Mouse (Mus musculus) cerebellum, adult 9-11 months (tissue): ENCODE data around the gene Dhx35.

Experiments
- DNase-seq: peaks from one replicate; pipeline ENCODE4 v3.0.0; 2022

The Dhx35 gene

GRCm38 (mm10) chr2:158815686-158816085, 21.1 kb downstream of the Dhx35 start:
- no peak for DNase-seq

GRCm38 (mm10) chr2:158816239-158816638, 21.6 kb downstream of the Dhx35 start:
- no peak for DNase-seq

GRCm38 (mm10) chr2:158817708-158818107, 23.1 kb downstream of the Dhx35 start:
- DNase-seq, result no peak

- DNase-seq, result no peak
Measured at GRCm38 (mm10) chr2:158828124-158828523, 33.5 kb downstream of the Dhx35 start.

DNA sequence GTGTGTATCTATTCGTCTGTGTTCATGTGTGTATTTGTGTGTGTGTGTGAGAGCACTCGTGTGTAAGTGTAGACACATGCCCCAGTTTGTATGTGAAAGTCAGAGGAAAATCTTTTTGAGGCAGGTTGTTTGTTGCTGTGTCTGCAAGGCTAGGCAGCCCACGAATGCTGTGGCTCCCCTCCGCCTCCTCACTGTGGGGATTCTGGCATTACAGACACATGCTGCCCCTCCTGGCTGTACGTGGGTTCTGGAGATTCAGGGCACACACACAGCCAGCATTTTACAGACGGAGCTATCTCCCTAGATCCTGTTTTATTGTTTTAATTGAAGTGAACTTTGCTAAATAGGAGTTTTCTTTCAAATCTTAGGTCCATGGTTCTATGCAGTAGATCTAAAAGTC, 35.1 kb downstream of the Dhx35 start:
- no peak for DNase-seq

DNA sequence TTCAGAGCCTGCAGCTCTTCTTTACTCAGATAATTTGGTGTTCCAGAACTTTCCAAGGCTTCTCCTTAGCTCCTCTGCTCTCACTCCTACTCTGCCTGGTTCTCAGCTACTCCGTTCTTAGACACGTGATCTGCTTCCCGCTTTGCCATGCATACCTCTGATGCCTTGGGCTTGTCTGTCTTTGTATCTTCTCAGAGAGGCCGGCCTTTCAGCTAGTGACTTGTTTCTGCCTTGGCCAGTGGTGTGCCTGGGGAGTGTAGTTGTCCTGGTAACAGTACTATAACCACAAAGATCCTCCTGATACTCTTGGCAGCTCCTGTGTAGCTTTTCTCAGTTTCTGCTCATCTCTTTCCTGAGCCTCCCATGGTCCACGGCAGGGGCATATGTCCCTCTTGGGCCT, 38.6 kb downstream of the Dhx35 start:
- no peak for DNase-seq

DNA sequence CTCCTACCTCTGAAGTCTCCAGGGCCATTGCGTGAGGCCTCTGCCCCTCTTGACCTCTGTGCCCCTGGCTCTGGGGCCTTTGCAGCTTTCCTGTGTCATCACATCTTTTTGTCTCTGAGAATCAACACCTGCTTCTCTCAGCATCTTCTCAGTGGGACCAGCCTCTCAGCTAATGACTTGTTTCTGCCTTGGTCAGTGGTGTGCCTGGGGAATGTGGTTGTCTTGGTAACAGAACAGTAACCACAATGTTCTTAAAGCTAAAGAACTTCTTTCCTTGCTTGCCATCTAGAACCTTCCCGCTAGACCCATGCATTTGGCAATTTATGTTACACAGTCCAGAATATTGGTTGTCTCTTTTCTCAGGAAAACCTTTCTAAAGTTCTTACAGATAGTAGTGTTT, 39.0 kb downstream of the Dhx35 start:
- DNase-seq, result no peak

- DNase-seq, result no peak
Measured at GRCm38 (mm10) chr2:158843287-158843686, 48.7 kb downstream of the Dhx35 start.

GRCm38 (mm10) chr2:158845031-158845430, 50.4 kb downstream of the Dhx35 start:
- DNase-seq, result no peak

GRCm38 (mm10) chr2:158846208-158846607, 51.6 kb downstream of the Dhx35 start:
- DNase-seq, result no peak

GRCm38 (mm10) chr2:158847991-158848390, 53.4 kb downstream of the Dhx35 start:
- peak; percentile 15 for DNase-seq

DNA sequence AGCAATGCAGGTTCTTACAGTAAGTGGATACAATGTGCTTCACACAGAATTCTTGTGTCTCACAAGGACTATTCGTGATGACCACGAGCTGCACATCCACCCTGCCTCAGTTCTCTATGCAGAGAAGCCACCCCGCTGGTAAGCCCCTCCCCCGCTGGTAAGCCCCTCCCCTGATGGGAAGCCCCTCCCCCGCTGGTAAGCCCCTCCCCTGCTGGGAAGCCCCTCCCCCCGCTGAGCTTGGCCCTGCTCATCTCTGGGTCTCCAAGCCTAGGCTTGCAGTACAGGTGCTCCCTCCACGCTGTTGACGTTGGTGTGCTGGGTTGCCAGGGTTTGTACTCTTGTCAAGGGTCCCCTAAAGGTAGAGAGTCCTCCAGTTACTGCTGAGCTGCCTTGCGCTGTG, 54.8 kb downstream of the Dhx35 start:
- no peak for DNase-seq

GRCm38 (mm10) chr2:158852579-158852978, 58.0 kb downstream of the Dhx35 start:
- DNase-seq, result no peak

DNA sequence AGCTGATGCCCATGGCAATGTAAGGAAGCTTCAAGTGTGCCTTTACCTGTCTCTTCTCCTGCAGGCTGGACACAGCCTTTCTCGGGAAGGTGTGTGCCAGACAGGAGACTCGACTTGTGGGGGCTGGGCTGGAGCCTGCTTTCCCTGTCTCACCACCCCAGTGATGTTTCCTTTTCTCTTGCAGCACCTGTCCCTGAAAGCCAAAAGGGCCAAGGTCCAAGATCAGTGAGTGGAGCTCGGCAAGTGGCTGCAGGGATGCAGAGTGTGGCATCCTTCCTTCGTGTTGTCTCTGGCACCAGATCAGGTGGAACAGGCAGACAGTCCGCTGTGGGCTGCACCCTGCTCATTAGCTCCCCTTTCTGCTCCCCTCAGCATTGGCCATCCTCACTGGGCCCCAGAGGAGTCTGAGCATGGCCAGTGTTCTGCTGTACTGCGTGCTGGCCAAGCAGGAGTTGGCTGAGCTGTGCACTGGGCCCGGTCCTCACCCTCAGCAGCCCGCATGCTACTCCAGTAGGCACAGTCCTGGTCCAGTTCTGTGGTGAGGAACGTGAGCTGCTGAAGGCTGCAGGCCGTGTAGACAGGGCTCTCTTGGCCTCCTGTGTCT, 62.4 kb downstream of the Dhx35 start:
- DNase-seq, result no peak

- DNase-seq, result no peak
Measured at GRCm38 (mm10) chr2:158857579-158857978, 63.0 kb downstream of the Dhx35 start.

GRCm38 (mm10) chr2:158861115-158861514, 66.5 kb downstream of the Dhx35 start:
- no peak for DNase-seq

- peak; percentile 12 for DNase-seq
Measured at GRCm38 (mm10) chr2:158863341-158864125, 68.9 kb downstream of the Dhx35 start.

DNA sequence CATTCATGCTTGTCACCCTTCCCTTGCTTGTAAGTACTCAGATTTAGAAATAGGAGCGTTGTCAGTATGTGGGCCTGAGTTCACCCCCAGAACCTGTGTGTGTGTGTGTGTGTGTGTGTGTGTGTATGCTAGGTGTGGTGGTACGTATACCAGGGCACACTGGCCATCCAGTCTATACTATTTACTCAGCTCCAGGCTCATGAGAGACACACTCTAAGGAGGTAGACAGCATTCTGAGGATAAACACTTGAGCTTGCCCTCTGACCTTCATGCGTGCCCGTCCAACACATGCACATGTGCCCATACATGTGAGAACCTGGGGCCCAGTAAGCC, 69.5 kb downstream of the Dhx35 start:
- DNase-seq, result no peak

DNA sequence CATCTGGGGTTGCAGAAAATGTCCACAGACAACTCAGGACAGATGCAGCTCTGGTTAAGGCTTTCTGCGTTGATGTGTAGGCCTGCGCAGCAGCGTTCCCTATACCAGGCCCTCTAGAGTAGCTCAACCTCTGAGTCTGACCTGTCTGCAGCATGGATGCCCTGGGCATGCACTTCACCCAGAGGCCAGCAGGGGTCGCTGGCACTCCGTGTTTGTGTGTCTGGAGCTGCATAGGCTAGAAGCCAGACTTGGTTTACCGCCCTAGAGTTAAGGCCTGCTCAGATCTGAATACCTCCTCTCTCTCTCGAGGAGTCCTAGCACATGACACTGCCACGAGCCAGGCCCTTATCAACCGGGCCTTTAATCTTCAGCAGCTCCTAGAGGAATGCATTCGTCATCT, 70.8 kb downstream of the Dhx35 start:
- DNase-seq, result peak; percentile 54

- no peak for DNase-seq
Measured at GRCm38 (mm10) chr2:158886571-158886970, 92.0 kb downstream of the Dhx35 start.

GRCm38 (mm10) chr2:158888531-158888930, 93.9 kb downstream of the Dhx35 start:
- DNase-seq, result peak; percentile 7

- DNase-seq, result no peak
Measured at GRCm38 (mm10) chr2:158889201-158889600, 94.6 kb downstream of the Dhx35 start.

- DNase-seq, result no peak
Measured at GRCm38 (mm10) chr2:158891319-158891718, 96.7 kb downstream of the Dhx35 start.

GRCm38 (mm10) chr2:158893171-158893853, 98.7 kb downstream of the Dhx35 start:
- no peak for DNase-seq
